Mouse (Mus musculus) urinary bladder, adult 18-20 months (tissue): ENCODE measurements around the gene Il1r2.

Experiments used
- DNase-seq, 2 experiments: peaks; one replicate each; pipeline ENCODE4 v3.0.0; 2022; ENCODE audit warnings: low spot score in 2 of 2, mixed read lengths in 2 of 2

The Il1r2 gene

DNA sequence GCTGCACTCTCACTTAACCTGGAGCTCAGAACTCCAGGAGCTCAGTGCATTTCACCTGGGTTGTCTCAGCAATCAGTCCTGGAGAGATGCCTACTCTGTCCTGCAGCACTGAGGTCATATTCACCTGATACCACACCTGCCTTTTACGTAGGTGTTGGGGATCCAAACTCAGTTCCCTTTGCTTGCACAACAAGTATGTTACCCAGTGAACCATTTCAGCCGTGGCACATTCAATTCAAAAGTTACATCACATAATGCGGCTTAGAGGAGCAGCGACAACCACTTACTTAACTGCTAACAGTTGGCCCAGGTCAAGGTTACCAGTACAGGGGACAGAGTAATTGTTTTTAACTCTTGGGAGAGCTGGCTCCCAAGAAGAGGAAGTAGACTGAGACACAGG, 58.8 kb downstream of the Il1r2 start:
- DNase-seq: no peak

GRCm38 (mm10) chr1:40133567-40133966, 59.7 kb downstream of the Il1r2 start:
- DNase-seq: no peak

DNA sequence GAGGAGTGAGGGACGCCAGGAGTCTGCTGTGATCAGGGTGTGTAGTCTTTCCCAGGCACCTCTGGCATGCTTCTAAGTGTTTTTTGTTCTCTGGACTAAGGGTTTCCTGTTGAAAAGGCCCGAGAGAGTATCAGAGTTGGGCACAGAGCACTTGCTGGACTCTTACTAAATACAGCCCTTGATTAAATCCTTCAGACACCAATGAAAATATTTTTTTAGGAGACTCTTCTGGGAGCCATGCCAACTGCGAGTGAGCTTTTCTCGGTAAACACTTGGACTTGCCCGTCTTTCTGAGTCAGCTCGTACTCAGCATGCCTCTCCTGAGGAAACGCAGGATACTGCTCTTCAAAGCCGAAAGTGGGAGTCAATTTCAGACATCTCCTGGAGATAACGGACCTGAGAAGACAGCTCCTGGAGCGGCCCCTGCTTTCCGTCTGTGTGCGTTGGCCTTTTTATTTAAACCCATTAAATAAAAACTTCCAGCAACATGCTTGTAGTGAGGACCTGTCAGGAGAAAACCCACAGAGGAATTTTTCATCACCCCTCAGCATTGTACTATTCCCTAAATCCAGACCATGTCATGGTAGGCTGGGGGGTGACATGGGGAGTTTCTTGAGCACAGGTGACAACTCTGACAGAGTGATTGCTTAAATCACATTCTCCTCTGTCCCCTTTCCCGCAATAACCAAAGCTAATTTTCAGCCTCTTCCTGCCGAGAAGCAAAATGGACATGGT, 66.1 kb downstream of the Il1r2 start:
- DNase-seq: peak; percentile 24 to 80

DNA sequence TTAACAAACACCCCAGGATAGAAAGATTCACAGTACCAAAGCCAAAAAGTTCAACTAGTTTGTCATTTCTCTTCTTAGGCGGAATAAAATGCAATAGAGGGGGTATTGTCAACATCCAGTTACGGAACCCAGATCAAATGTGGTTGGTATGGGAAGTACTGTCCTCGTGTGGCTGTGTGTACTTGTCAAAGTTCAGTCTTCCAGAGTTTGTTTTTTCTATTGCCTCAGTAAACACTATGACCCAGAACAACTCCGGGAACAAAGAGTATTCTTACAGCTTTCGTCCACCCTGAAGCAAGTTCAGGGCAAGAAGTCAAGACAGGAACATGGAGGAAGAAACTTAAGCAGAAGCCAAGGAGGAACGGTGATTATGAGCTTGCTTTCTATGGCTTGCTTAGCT, 82.2 kb downstream of the Il1r2 start:
- no peak for DNase-seq

DNA sequence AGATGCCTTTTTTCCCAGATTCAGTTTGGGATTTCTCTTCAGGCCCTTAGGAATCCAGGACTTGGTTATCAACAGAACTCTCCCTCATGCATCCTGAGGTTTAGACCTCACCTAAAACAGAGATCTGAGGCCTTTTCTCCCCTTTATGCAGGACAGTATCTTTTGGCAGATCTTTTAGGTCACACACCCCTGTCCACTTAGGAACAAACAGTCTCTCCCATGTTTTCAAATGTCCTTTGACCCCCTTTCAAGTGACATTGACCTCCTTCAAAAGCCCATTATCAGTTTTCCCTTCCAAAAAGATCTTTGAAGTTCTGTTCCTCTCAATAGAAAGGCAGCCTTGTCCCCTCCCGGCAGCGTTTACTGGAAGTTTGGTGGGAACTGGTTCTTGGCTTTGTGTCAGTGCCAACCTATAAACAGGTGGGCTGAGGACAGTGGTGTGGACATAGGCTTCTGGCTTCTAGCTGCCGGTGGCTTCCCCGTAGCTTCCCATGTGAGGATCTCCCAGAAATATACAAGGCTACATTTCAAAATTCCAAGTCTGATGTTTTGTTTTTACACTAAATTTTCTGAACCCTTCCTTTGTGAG, 89.5 kb downstream of the Il1r2 start:
- DNase-seq: no peak

GRCm38 (mm10) chr1:40164331-40164730, 90.5 kb downstream of the Il1r2 start:
- DNase-seq: no peak

DNA sequence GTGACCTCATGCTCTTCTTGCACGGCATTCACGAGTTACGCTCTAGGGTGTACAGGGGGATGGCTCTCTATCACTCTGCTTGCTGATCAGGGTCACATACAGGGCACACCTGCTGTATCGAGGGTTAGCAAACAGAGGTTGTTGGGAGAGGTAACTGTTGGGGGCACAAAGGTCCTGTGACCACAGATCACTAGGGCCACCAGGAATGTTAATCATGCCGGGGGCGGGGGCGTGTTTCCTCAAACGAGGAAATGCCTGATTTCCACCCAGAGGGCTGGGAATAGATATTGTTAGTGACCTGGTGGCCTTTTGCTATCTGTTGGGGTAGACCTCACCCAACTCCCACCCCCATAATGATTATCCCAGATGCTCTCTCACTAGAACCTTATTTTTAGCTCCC, 93.7 kb downstream of the Il1r2 start:
- DNase-seq: no peak

GRCm38 (mm10) chr1:40171878-40172277, 98.0 kb downstream of the Il1r2 start:
- DNase-seq: peak in 1 of 2 experiments; percentile 18

GRCm38 (mm10) chr1:40174146-40174545, 100.3 kb downstream of the Il1r2 start:
- no peak for DNase-seq
